Mouse (Mus musculus): ENCODE data around the gene Akap13.
"Not testable (repeated sequence)": the region's sequence is repeated elsewhere in the genome, so short reads cannot be mapped to it uniquely, and the experiment has no call there.

DNA sequence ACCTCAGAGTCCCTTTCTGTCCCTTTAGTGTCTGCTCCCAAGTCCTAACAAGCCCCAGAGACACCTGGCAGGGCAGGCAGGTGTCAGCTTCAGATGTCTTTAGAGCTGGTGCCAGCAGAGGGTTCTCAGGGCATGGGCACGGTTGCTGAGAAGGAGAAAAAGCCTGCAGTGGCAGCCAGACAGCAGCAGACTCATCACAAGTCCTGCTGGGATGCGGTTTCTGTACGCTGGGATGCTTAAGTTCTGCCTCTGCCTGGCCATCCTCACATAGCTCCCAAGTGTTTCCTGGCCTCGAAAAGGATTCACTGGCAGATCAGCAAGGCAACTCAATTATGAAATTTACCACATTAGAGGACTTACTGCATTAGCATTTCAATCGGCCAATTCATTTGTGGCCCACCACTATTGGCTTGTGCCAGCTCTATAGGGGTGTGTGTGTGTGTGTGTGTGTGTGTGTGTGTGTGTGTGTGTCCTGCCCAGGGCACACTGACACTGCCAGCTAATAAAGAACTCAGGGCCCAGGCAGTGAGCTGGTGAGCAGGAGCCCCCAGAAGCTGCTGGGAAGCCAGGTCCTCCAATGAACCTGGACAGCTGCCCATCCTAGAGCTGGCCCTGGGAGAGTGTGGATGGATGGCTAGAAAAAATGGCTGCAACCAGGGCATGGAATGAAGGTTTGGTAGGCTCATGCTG is 311.9 kb downstream of the Akap13 start:
- TF ChIP-seq CTCF, EP300 (IDR thresholded peaks at IDR 0.05; ENCODE audit: low read depth): not testable (repeated sequence)
